Mouse (Mus musculus) CH12.LX (cell line): Measurements from ENCODE around the gene Snx30.
"Not testable (repeated sequence)": the region's sequence is repeated elsewhere in the genome, so short reads cannot be mapped to it uniquely, and the experiment has no call there.

ENCODE experiments used
- CTCF ChIP-seq, 2 experiments: IDR thresholded peaks in 1 of 2; conservative IDR thresholded peaks in 1 of 2; 2 replicates each; pipeline ENCODE4 v1.5.1; 2011 to 2012; ENCODE audit warnings: low read depth in 2 of 2, low read length in 2 of 2, improper control_type of control experiment in 1 of 2, inconsistent platforms in 1 of 2, mild to moderate bottlenecking in 1 of 2, moderate library complexity in 1 of 2
- E2F4 ChIP-seq: IDR thresholded peaks from 2 replicates; pipeline ENCODE4 v1.6.1; 2011; ENCODE audit warnings: low read depth, low read length, improper control_type of control experiment; ENCODE audit not compliant: insufficient replicate concordance
- ELF1 ChIP-seq: IDR thresholded peaks from 2 replicates; pipeline ENCODE4 v1.6.1; 2014; ENCODE audit warnings: low read depth, mild to moderate bottlenecking, inconsistent platforms, low read length, improper control_type of control experiment
- EP300 ChIP-seq: IDR thresholded peaks from 2 replicates; pipeline ENCODE4 v1.6.1; 2011; ENCODE audit warnings: low read length, improper control_type of control experiment
- GABPA ChIP-seq: IDR thresholded peaks from 2 replicates; pipeline ENCODE4 v1.6.1; 2012; ENCODE audit warnings: low read depth, low read length, improper control_type of control experiment, inconsistent platforms; ENCODE audit not compliant: insufficient replicate concordance
- KAT2A ChIP-seq: IDR thresholded peaks from 2 replicates; pipeline ENCODE4 v1.6.1; 2012; ENCODE audit warnings: low read length, improper control_type of control experiment, inconsistent platforms; ENCODE audit not compliant: insufficient replicate concordance
- MAFK ChIP-seq: IDR thresholded peaks from 2 replicates; pipeline ENCODE4 v1.6.1; 2011; ENCODE audit warnings: low read length, improper control_type of control experiment; ENCODE audit not compliant: insufficient replicate concordance
- MAX ChIP-seq: IDR thresholded peaks from 2 replicates; pipeline ENCODE4 v1.6.1; 2011; ENCODE audit warnings: low read length, improper control_type of control experiment
- MYC ChIP-seq: IDR thresholded peaks from 2 replicates; pipeline ENCODE4 v1.6.1; 2011; ENCODE audit warnings: low read depth, mild to moderate bottlenecking, improper control_type of control experiment, low read length
- POLR2A ChIP-seq: IDR thresholded peaks from 2 replicates; pipeline ENCODE4 v1.6.1; 2011; ENCODE audit warnings: low read depth, mild to moderate bottlenecking, improper control_type of control experiment, low read length
- SMC3 ChIP-seq: IDR thresholded peaks from 2 replicates; pipeline ENCODE4 v1.6.1; 2011; ENCODE audit warnings: low read depth, low read length, improper control_type of control experiment
- TCF12 ChIP-seq: IDR thresholded peaks from 2 replicates; pipeline ENCODE4 v1.6.1; 2014; ENCODE audit warnings: low read depth, mild to moderate bottlenecking, inconsistent platforms, low read length, improper control_type of control experiment
- ZC3H11A ChIP-seq: IDR thresholded peaks from 2 replicates; pipeline ENCODE4 v1.6.1; 2012; ENCODE audit warnings: low read depth, mild to moderate bottlenecking, inconsistent platforms, low read length, improper control_type of control experiment
- ZNF384 ChIP-seq: IDR thresholded peaks from 2 replicates; pipeline ENCODE4 v1.6.1; 2012; ENCODE audit warnings: low read depth, low read length, improper control_type of control experiment, inconsistent platforms

GRCm38 (mm10) chr4:59793626-59794025 lies 12.0 kb upstream of the Snx30 start:
- TF ChIP-seq KAT2A, MAFK, ZC3H11A, E2F4, ELF1, MAX, MYC, EP300, GABPA, POLR2A, ZNF384, TCF12: not testable (repeated sequence)
- TF ChIP-seq CTCF (conservative IDR thresholded peaks at IDR 0.05 in 1 of 2, IDR thresholded peaks at IDR 0.05 in 1 of 2; ENCODE audit: low read depth in 2 of 2, low read length in 2 of 2): peak in 1 of 2 experiments; percentile 52; a peak in 3 of 4 replicates
- TF ChIP-seq SMC3: peak; percentile 60
